In genomic region chr9:107428451-107429186, GRCm38 (mm10) we compare ENCODE assay signal across 14 mouse cellular contexts. TPM values are rescaled to one million over a fixed set of nuclear protein-coding genes. Genes with fewer than 3 reads are reported as not detected.
DNase-seq lines count a peak whose midpoint lies in the region; ATAC-seq lines count a peak whose summit lies in the region.
"Had no signal": no experiment of that assay in that cellular context is flagged by ENCODE, and none has a peak within 500 bp of the region (broad histone marks: within the 10 kb centered on the region; RNA-seq: fewer than 3 reads in every experiment).

No protein-coding gene starts in this region.

- no peaks in the 10 kb centered on the region for H3K36me3 ChIP-seq in hindbrain, embryonic 11.5 days (ENCODE audit: control insufficient read depth, insufficient read depth, low read length)
- H3K36me3 ChIP-seq in hindbrain, embryonic 16.5 days (ENCODE audit: control insufficient read depth, insufficient read depth, low read length) = no peaks in the 10 kb centered on the region
- H3K36me3 ChIP-seq in forebrain, embryonic 13.5 days (ENCODE audit: poor library complexity, severe bottlenecking) = no peaks in the 10 kb centered on the region
- H3K36me3 ChIP-seq in midbrain, embryonic 15.5 days (replicated peaks) = no peaks in the 10 kb centered on the region
- H3K36me3 ChIP-seq: intestine, embryonic 15.5 days; liver, embryonic 15.5 days had no signal

- no peak overlapping the region for H3K27ac ChIP-seq in hindbrain, embryonic 11.5 days (ENCODE audit: low read depth, low read length)
- H3K27ac ChIP-seq in hindbrain, embryonic 16.5 days (ENCODE audit: low read depth, low read length) = no peak overlapping the region
- no peak overlapping the region for H3K27ac ChIP-seq in forebrain, embryonic 13.5 days
- no peak overlapping the region for H3K27ac ChIP-seq in midbrain, embryonic 15.5 days
- H3K27ac ChIP-seq: intestine, embryonic 15.5 days; liver, embryonic 15.5 days had no signal

- ATAC-seq in hindbrain, embryonic 11.5 days (ENCODE audit: low FRiP score) = peak; percentile 59
- no peak for ATAC-seq in hindbrain, embryonic 16.5 days
- ATAC-seq in forebrain, embryonic 13.5 days = peak; percentile 54
- 0 out of 2 replicates have a peak, but pooled peaks have one; percentile 38 for ATAC-seq in midbrain, embryonic 15.5 days (replicated peaks)
- ATAC-seq: intestine, embryonic 15.5 days had no signal

- 54% methylated on average over 5 of the region's 5 CpGs for WGBS in hindbrain, embryonic 11.5 days
- 53% methylated on average over 5 of the region's 5 CpGs for WGBS in hindbrain, embryonic 16.5 days
- WGBS in forebrain, embryonic 13.5 days = 54% methylated on average over 5 of the region's 5 CpGs
- WGBS in midbrain, embryonic 15.5 days = 52% methylated on average over 5 of the region's 5 CpGs

- no peak overlapping the region for H3K4me3 ChIP-seq in hindbrain, embryonic 11.5 days (ENCODE audit: low read depth, low read length)
- no peak overlapping the region for H3K4me3 ChIP-seq in hindbrain, embryonic 16.5 days (ENCODE audit: low read length)
- no peak overlapping the region for H3K4me3 ChIP-seq in forebrain, embryonic 13.5 days
- no peak overlapping the region for H3K4me3 ChIP-seq in midbrain, embryonic 15.5 days
- H3K4me3 ChIP-seq: intestine, embryonic 15.5 days; liver, embryonic 15.5 days had no signal

- H3K9ac ChIP-seq in hindbrain, embryonic 11.5 days (ENCODE audit: low read depth, low read length) = no peak overlapping the region
- H3K9ac ChIP-seq in hindbrain, embryonic 16.5 days (ENCODE audit: low read depth, low read length) = no peak overlapping the region
- no peak overlapping the region for H3K9ac ChIP-seq in forebrain, embryonic 13.5 days
- no peak overlapping the region for H3K9ac ChIP-seq in midbrain, embryonic 15.5 days
- H3K9ac ChIP-seq: intestine, embryonic 15.5 days; liver, embryonic 15.5 days had no signal

- H3K9me3 ChIP-seq in hindbrain, embryonic 11.5 days (ENCODE audit: control insufficient read depth, low read length) = no peaks in the 10 kb centered on the region
- H3K9me3 ChIP-seq in hindbrain, embryonic 16.5 days (ENCODE audit: control insufficient read depth, low read length) = no peaks in the 10 kb centered on the region
- no peaks in the 10 kb centered on the region for H3K9me3 ChIP-seq in forebrain, embryonic 13.5 days (replicated peaks)
- H3K9me3 ChIP-seq in midbrain, embryonic 15.5 days = no peaks in the 10 kb centered on the region
- H3K9me3 ChIP-seq: intestine, embryonic 15.5 days; liver, embryonic 15.5 days had no signal

- DNase-seq in hindbrain, embryonic 11.5 days (ENCODE audit: low spot score) = no peak
- peak; percentile 46 to 66 for DNase-seq in adrenal gland, postnatal 36 days
- no peak for DNase-seq in B cell, adult 2 months
- no peak for DNase-seq in thymus, postnatal 0 days (ENCODE audit: low spot score)
- DNase-seq: heart, adult 11 months; heart, postnatal 10 days; kidney, postnatal 10 days; right cerebral cortex, postnatal 14 days had no signal

- H3K27me3 ChIP-seq in hindbrain, embryonic 11.5 days (ENCODE audit: control insufficient read depth, insufficient read depth, low read length) = no peaks in the 10 kb centered on the region
- H3K27me3 ChIP-seq in hindbrain, embryonic 16.5 days (replicated peaks; ENCODE audit: control insufficient read depth, insufficient read depth, low read length) = no peaks in the 10 kb centered on the region
- peaks cover 11% of the 10 kb centered on the region; the same call in 1 of the 2 replicates for H3K27me3 ChIP-seq in forebrain, embryonic 13.5 days
- H3K27me3 ChIP-seq in midbrain, embryonic 15.5 days (replicated peaks) = no peaks in the 10 kb centered on the region

- peaks cover 10% of the 10 kb centered on the region; the same call in 1 of the 2 replicates for H3K4me1 ChIP-seq in hindbrain, embryonic 11.5 days (replicated peaks; ENCODE audit: control insufficient read depth, insufficient read depth, low read length)
- H3K4me1 ChIP-seq in hindbrain, embryonic 16.5 days (ENCODE audit: control insufficient read depth, insufficient read depth, low read depth, low read length) = peaks cover 32% of the 10 kb centered on the region
- peaks cover 81% of the 10 kb centered on the region for H3K4me1 ChIP-seq in forebrain, embryonic 13.5 days
- peaks cover 64% of the 10 kb centered on the region for H3K4me1 ChIP-seq in midbrain, embryonic 15.5 days
- H3K4me1 ChIP-seq: liver, embryonic 15.5 days had no signal

- no peak overlapping the region for H3K4me2 ChIP-seq in hindbrain, embryonic 11.5 days (replicated peaks; ENCODE audit: low read depth, low read length)
- no peak overlapping the region for H3K4me2 ChIP-seq in hindbrain, embryonic 16.5 days (ENCODE audit: low read length)
- no peak overlapping the region for H3K4me2 ChIP-seq in forebrain, embryonic 13.5 days
- no peak overlapping the region for H3K4me2 ChIP-seq in midbrain, embryonic 15.5 days
- H3K4me2 ChIP-seq: intestine, embryonic 15.5 days; liver, embryonic 15.5 days had no signal

RNA-seq across cellular contexts. Expression of gene Cacna2d2, which starts 29.2 kb away (rescaled TPM):
- polyA plus RNA-seq in hindbrain, embryonic 11.5 days (2014; fragmentation: Nextera tagmentation; extraction: Ambion mirVana) = 2.0 and 4.2 TPM in 2 replicates
- polyA plus RNA-seq in hindbrain, embryonic 16.5 days (2015; fragmentation: Nextera tagmentation; extraction: Ambion mirVana) = 8.1 and 9.0 TPM in 2 replicates
- 1 to 10 TPM; 4.9 to 5.2 TPM for total RNA-seq in adrenal gland, postnatal 36 days (2021)
- 3.3 and 4.5 TPM in 2 replicates for polyA plus RNA-seq in forebrain, embryonic 13.5 days (2015; fragmentation: Nextera tagmentation; extraction: Ambion mirVana)
- 10.2 and 10.3 TPM in 2 replicates for polyA plus RNA-seq in midbrain, embryonic 15.5 days (2015; fragmentation: Nextera tagmentation; extraction: Ambion mirVana)
- 0.31 and 0.35 TPM in 2 replicates for polyA plus RNA-seq in thymus, postnatal 0 days (2015; fragmentation: Nextera tagmentation; extraction: Ambion mirVana)
- total RNA-seq: monocyte, adult 5-6 weeks had no signal

Comparison
In these comparisons a context has a peak if more than half of its experiments do, and no peak if none do; other contexts are left out.
1. DNase-seq: peak in adrenal gland, postnatal 36 days (2 of 2); none in hindbrain, embryonic 11.5 days (single experiment), B cell, adult 2 months (0 of 2) and thymus, postnatal 0 days (single experiment).